Mouse (Mus musculus) brain, embryonic 14.5 days (tissue): ENCODE measurements at regions not wholly inside any gene's neighbourhood (a gene's known extent, or its start where the extent isn't known, plus 50 kb on each side); places are given as distances from the start of the nearest gene placed in this dataset.

Source experiments
- CTCF ChIP-seq: fragments of 200-500 bp; IDR thresholded peaks from 2 replicates; pipeline ENCODE4 v1.5.1; 2012; ENCODE audit warnings: inconsistent platforms, mild to moderate bottlenecking, moderate library complexity, borderline replicate concordance; ENCODE audit not compliant: insufficient read depth, insufficient read length; ENCODE audit errors: extremely low read depth
- POLR2A ChIP-seq: fragments of 200-500 bp; IDR thresholded peaks from 2 replicates; pipeline ENCODE4 v1.6.1; 2012; ENCODE audit warnings: mild to moderate bottlenecking, inconsistent platforms, borderline replicate concordance; ENCODE audit not compliant: poor library complexity, insufficient read depth, insufficient read length, severe bottlenecking; ENCODE audit errors: extremely low read depth

DNA sequence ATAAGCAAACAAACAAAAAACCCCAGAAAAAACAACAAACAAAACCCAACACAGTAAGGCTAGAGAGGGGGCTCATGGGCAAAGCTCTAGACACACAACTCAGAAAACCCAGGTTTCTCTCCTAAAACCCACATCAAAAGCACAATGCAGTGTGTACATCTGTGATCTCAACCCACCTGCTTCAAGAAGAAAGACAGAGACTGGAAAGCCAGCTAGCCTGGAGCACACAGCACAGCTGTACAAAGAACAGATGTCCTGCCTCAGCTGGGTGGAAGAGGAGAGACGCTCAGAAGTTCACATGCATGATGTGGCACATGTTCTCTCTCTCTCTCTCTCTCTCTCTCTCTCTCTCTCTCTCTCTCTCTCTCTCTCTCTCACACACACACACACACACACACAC lies 140.0 kb upstream of the Ap5m1 start:
- TF ChIP-seq CTCF (no peak), POLR2A (no peak)
